Mouse (Mus musculus) ES-E14 (cell line): ENCODE data around the gene Rbm3.

Source experiments
- CHD2 ChIP-seq: IDR thresholded peaks from 2 replicates; pipeline ENCODE4 v1.6.1; 2014; ENCODE audit warnings: mild to moderate bottlenecking, low read depth, low read length, inconsistent platforms
- HCFC1 ChIP-seq: IDR thresholded peaks from 2 replicates; pipeline ENCODE4 v1.6.1; 2012; ENCODE audit warnings: low read length, inconsistent platforms, borderline replicate concordance; ENCODE audit not compliant: insufficient read depth
- MAFK ChIP-seq: IDR thresholded peaks from 2 replicates; pipeline ENCODE4 v1.6.1; 2014; ENCODE audit warnings: mild to moderate bottlenecking, low read depth, low read length, inconsistent platforms; ENCODE audit not compliant: insufficient read depth
- ZNF384 ChIP-seq: IDR thresholded peaks from 2 replicates; pipeline ENCODE4 v1.6.1; 2012; ENCODE audit warnings: low read depth, low read length, inconsistent platforms

GRCm38 (mm10) chrX:8175169-8175503 lies 29.5 kb upstream of the Rbm3 start:
- TF ChIP-seq ZNF384: no peak
- no peak for TF ChIP-seq CHD2
- no peak for TF ChIP-seq MAFK
- TF ChIP-seq HCFC1: no peak
